Mouse (Mus musculus): ENCODE measurements at regions not wholly inside any gene's neighbourhood (a gene's known extent, or its start where the extent isn't known, plus 50 kb on each side); places are given as distances from the start of the nearest gene placed in this dataset.

DNA sequence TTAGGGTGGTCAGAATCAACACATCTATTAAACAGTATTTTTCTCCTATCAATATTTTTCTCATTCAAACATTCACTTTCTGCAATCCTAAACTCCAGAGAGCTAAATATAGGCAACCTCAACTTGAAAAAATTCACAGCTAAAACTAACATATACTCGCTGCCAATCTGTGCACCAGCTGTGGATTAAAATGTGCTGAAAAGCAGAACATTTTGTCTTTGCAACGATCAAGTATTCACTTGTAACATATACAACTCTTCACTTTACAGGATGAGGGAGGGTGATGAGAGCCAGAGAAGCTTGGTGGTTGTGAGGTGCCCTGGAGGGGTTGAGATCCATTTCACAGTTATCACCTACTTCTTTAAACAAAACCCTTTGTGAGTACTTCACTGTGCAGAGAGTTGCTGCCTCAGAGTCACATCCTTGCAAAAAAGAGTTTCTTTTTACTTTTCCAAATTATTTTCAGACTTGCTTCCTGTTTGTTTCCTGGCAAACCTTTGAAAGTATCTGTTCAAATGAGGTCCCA is 991.1 kb upstream of the Acvr2a start:
- TF ChIP-seq POLR2A (IDR thresholded peaks at IDR 0.05; ENCODE audit: borderline replicate concordance, insufficient read depth, low read length) (no peak), CTCF (IDR thresholded peaks at IDR 0.05; ENCODE audit: borderline replicate concordance, insufficient read depth, low read depth, low read length) (no peak)

Data from cerebellum, adult 2 months (tissue).